Mouse (Mus musculus): ENCODE data around the gene Usp29. TPM values are rescaled to one million over a fixed set of nuclear protein-coding genes. Genes with fewer than 3 reads are reported as not detected.

Gene Usp29
- total and polyA plus RNA-seq, 2 experiments from 2014 or later: 30.4 to 69.2 TPM

MicroRNAs encoded within 50 kb of the gene (microRNA counts, 519-probe panel; counts per million panel counts)
- microRNA mmu-miR-3099: 2,970 counts per million, percentile 46 among the panel's probes with 10 or more counts

Small RNAs within 50 kb of the gene (microRNA-seq; reads per million reads assigned to microRNA genes)
- gene Mir3099: 555 to 568 reads per million in 2 experiments

Other genes with a start within 250 kb of the Usp29 start
- not detected in 2 replicates for gene Olfr5, start 243.6 kb upstream of the Usp29 start, total RNA-seq (2014; rRNA removed)
- gene Olfr5, start 243.6 kb upstream of the Usp29 start, polyA plus RNA-seq (2015; fragmentation: Nextera tagmentation; extraction: Ambion mirVana): not detected in 2 replicates
- gene Olfr1347, start 230.8 kb upstream of the Usp29 start, total RNA-seq (2014; rRNA removed): not detected in 2 replicates
- gene Olfr1347, start 230.8 kb upstream of the Usp29 start, polyA plus RNA-seq (2015; fragmentation: Nextera tagmentation; extraction: Ambion mirVana): not detected in 2 replicates
- gene Olfr1348, start 221.8 kb upstream of the Usp29 start, total RNA-seq (2014; rRNA removed): not detected in 2 replicates
- gene Olfr1348, start 221.8 kb upstream of the Usp29 start, polyA plus RNA-seq (2015; fragmentation: Nextera tagmentation; extraction: Ambion mirVana): not detected in 2 replicates
- gene Olfr1349, start 207.6 kb upstream of the Usp29 start, total RNA-seq (2014; rRNA removed): 0.18 TPM in 1 of 2 replicates, not detected in the other
- gene Olfr1349, start 207.6 kb upstream of the Usp29 start, polyA plus RNA-seq (2015; fragmentation: Nextera tagmentation; extraction: Ambion mirVana): 0.08 TPM in 1 of 2 replicates, not detected in the other
- gene Olfr1350, start 165.7 kb upstream of the Usp29 start, total RNA-seq (2014; rRNA removed): not detected in 2 replicates
- gene Olfr1350, start 165.7 kb upstream of the Usp29 start, polyA plus RNA-seq (2015; fragmentation: Nextera tagmentation; extraction: Ambion mirVana): not detected in 2 replicates
- 26.2 and 30.8 TPM in 2 replicates for gene Zim1, start 34.1 kb upstream of the Usp29 start, total RNA-seq (2014; rRNA removed)
- 4.2 and 6.3 TPM in 2 replicates for gene Zim1, start 34.1 kb upstream of the Usp29 start, polyA plus RNA-seq (2015; fragmentation: Nextera tagmentation; extraction: Ambion mirVana)
- gene Peg3, start 147 bp upstream of the Usp29 start, total RNA-seq (2014; rRNA removed): 122 and 132 TPM in 2 replicates
- 67.6 and 75.5 TPM in 2 replicates for gene Peg3, start 147 bp upstream of the Usp29 start, polyA plus RNA-seq (2015; fragmentation: Nextera tagmentation; extraction: Ambion mirVana)

Measured in hindbrain, postnatal 0 days (tissue).